Mouse (Mus musculus) telencephalon, adult 2 months (tissue): ENCODE data around the gene Rab6a.
A peak's percentile ranks its signal among the peaks of the same experiment; 100 is the strongest.

Experiments used
- DNase-seq: peaks from one replicate; pipeline ENCODE4 v3.0.0-alpha.2; 2011; ENCODE audit warnings: low read depth, low spot score

The Rab6a gene

DNA sequence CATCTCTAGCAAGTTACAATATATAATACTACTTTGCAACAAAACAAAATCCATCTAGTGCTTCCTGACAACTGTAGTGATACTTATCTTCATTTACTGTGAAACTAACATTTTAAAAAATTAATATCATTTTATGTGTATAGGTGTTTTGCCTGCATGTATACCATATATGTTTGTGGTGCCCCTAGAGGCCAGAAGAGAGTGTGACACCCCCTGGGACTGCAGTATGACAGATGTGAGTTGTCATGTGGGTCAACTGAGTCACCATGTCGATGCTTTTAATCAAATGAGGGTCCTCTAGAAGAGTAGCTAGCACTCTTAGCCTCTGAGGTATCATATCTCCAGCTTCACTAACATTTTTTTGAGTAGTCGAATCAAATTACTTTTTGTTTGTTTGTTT, 15.1 kb downstream of the Rab6a start:
- DNase-seq: no peak

DNA sequence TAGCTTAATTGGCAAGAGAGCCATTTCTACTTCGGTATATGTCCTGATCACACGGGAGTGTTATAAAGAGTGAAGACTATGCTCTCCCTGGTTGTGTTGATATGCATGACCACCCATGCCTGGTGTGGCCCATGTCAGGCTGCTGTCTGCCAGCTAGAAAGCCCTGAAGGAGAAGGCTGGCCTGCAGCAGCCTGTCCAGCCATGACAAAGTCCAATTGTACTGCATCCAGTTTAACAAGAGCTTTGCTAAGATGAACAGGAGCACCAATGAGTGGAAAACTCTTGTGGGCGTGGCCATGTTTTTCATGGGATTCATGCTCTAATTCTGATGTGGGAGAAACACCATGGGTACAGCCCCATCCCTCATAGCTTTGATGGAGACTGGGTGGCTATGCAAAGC, 17.3 kb downstream of the Rab6a start:
- no peak for DNase-seq

- DNase-seq: no peak
Measured at GRCm38 (mm10) chr7:100637657-100638056, 30.4 kb downstream of the Rab6a start.

DNA sequence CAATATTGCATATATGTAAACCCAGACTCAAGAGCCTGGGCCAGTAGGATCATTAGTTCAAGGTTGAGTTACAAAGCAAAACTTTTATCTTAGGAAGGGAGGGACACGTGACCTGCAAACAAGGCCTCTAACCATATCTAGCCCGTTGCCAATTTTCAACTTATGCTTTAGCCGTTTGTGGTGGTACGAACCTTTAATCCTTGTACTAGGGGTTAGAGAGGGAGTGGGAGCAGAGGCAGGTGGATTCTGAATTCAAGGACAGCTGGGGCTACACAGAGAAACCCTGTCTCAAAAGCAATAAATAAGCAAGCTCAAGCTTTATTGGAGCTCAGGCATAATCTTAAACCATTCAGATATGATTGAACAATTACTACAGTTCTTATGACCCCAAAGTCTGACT, 35.2 kb downstream of the Rab6a start:
- DNase-seq: no peak

GRCm38 (mm10) chr7:100645147-100645546, 37.9 kb downstream of the Rab6a start:
- peak; percentile 44 for DNase-seq

- no peak for DNase-seq
Measured at GRCm38 (mm10) chr7:100649095-100649494, 41.9 kb downstream of the Rab6a start.

DNA sequence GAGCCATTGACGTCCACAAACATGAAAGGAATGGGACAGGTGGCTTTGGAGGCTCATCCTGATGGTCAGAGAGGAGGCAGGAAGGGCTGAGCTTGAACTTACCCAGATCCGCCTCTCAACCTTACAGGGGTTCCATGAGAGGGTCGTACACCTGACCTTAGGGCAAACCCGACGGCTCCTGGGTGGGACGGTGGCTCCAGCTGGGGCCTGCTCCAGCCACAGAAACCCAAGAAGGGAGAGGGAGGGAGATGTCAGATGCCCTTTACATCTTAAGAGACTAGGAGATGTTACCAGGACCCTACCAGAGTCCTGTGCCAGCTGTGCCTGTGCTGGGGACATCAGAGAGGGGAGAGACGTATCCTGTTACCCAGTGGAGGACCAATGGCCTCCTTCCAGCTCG, 42.6 kb downstream of the Rab6a start:
- no peak for DNase-seq

GRCm38 (mm10) chr7:100650421-100650820, 43.2 kb downstream of the Rab6a start:
- no peak for DNase-seq

DNA sequence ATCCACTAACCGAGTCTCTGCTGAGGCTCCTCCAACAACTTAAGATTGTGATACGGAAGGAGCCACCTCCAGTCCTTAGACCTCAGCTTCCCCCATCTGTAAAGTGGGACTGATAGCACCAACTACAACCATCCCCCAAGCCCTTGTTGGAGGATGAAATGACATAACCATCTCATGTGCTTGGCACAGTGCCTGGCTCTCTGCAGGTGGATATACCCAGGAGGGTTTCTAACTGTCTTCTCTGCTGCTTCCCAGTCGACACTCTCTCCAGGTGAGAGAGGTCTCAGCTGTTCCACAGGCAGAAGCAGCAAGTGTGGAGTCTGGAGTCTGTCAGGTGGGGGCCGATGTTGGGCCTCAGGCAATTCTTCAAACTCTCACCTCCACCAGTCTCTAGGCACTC, 43.8 kb downstream of the Rab6a start:
- no peak for DNase-seq

DNA sequence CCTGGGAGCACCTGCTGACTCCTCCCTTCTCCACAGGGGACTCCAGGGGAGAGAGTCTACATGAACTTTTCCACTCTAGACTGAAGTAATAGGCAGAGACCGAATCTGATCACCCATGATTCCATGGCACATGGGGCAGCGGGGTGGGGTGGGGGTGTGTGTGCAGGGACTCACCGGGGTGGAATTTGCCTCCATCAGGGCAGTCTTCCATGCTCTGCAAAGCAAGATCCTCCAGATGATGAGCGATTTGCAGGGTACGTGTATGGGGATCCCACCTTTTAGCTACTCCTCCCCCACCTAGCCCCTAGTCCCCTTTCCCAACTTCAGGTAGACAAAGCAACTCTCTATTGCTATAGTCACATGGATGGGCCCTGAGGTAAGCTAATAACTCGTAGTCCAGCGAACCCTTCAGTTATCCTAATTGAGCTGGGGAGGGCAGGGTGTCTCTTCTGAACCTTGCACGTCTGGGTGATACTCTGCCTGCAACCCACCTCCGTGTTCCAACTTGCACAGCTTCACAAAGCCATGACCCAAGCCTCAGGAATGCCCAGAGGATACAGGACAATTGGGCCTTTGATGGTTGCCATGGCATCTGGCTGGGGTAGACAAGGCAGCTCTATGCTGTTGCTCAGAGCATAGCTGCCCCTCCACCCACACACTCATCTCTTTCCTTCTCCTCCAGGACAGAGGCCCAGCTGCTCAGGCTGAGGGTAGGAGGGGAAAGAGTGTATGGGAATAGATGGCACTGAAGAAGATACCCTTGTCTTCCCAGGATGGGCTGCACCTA, 46.5 kb downstream of the Rab6a start:
- peak; percentile 63 for DNase-seq

GRCm38 (mm10) chr7:100654441-100654840, 47.2 kb downstream of the Rab6a start:
- DNase-seq: no peak

- DNase-seq: peak; percentile 40
Measured at GRCm38 (mm10) chr7:100656739-100657138, 49.5 kb downstream of the Rab6a start.

GRCm38 (mm10) chr7:100658093-100658578, 50.9 kb downstream of the Rab6a start:
- DNase-seq: no peak

DNA sequence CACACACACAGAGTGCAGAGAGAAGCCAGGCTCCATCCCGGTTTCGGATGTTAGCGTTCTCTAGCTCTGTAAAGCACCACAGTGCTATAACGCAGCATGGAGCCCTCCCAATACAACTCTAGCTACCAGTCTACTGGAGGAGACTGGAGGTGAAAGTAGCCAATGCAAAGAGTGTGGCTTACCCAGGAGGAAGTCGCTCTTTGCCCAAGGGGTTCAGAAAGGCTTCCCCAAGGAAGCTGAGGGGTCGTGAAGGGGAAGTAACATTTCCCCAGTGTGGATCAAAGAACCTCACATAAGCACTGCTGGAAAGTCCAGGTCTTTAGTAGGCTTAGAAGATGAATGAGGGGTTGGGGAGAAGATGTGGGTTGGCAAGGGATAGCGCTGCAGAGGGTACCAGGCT, 54.1 kb downstream of the Rab6a start:
- DNase-seq: no peak

DNA sequence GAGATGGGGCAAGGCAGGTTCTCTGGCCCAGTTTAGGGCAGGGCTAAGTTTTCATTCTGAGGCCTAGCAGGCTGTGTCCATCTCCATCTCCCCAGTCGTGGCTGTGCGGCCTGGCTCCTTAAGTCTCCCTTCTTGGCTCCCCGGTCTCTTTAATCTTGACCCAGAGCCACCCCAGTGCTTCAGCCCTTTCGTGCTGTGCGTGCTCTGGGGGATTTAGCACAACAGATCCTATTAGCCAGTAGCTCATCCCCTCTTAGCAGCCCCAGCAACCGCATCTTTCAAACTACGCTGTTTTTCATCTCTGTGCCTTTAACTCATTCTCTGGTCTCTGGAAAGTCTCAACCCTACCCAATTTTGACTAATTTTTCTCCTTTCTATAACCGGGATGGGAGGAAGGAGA, 55.0 kb downstream of the Rab6a start, which contains the start of gene Plekhb1:
TSS of gene Plekhb1 (minus strand) at position 184 of the 400 bp plus-strand sequence.
- DNase-seq: no peak

DNA sequence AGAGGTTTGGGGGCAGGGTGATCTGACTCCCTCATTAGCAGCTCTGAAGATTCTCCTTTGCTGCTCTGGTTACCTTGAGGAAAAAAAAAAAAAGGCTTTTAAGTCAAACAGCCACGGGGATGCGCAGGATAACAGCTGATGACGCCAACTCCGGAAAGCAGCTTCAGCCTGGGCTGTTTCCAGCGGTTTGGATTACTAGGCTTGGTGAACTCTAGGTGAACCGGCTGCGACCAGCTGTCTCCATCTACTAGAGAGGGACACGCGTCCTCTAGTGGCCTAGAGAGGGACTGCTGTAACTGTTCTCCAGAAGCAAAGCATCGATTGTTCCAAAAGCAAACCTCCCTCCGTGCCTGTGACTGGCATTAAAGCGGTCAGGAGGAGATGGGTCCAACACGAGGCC, 56.0 kb downstream of the Rab6a start:
- DNase-seq: peak; percentile 74

- no peak for DNase-seq
Measured at GRCm38 (mm10) chr7:100663729-100664304, 56.6 kb downstream of the Rab6a start.

DNA sequence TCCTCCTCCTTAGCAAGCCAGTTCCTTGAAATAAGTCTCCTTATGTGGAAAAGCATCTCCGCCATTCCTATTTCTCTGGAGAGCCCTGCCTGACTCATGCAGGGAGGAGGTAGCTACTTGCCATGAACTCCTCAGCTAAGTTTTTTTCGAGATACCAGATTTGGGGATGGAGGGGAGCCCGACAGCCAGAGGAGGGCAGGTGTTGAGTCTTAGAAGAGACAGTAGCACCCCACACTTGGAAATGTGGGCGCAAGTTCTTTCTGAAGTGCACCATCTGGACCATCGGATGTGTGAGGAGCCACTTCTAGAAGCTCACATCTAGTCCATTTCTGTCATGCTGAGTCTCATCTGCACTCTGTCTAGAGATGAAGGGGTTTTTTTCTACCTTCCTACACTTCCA, 63.4 kb downstream of the Rab6a start:
- DNase-seq: peak; percentile 87

DNA sequence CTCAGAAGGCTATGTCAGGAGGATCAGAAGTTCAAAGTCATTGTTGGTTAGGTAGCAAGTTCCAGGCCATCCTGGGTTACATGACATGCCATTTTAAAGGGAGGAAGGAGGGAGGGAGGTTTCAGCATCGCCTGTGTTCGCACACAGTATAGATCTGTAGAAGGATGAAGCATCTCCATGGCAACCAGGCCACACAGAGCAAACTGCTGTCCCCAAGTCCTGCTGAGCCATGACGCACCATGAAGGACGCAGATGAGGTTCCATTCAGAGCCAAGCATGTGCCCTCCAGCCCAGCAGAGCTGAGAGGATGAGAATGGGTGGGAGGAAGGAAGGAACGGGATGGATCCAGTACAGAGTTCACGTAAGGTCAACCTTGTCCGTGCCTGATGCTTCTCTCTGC, 66.2 kb downstream of the Rab6a start:
- DNase-seq: no peak

GRCm38 (mm10) chr7:100674941-100675340, 67.7 kb downstream of the Rab6a start:
- no peak for DNase-seq

DNA sequence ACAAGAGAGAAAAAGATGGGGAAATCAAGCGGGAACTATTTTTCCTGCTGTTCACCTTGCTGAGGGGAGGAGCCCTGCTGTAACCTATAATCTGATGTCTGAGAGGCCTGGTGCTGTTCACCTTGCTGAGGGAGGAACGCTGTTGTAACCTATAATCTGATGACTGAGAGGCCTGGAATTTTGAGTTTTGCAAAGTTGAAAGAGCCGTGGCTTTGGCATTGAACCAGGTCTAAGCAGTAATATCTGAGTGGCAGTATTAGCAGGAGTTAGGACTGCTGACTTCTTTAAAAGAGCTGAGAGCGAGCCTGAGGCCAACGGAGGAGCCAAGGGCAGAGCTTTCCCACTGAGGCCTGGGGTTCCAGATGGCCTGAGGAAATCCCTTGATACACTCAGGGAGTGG, 70.8 kb downstream of the Rab6a start:
- no peak for DNase-seq

DNA sequence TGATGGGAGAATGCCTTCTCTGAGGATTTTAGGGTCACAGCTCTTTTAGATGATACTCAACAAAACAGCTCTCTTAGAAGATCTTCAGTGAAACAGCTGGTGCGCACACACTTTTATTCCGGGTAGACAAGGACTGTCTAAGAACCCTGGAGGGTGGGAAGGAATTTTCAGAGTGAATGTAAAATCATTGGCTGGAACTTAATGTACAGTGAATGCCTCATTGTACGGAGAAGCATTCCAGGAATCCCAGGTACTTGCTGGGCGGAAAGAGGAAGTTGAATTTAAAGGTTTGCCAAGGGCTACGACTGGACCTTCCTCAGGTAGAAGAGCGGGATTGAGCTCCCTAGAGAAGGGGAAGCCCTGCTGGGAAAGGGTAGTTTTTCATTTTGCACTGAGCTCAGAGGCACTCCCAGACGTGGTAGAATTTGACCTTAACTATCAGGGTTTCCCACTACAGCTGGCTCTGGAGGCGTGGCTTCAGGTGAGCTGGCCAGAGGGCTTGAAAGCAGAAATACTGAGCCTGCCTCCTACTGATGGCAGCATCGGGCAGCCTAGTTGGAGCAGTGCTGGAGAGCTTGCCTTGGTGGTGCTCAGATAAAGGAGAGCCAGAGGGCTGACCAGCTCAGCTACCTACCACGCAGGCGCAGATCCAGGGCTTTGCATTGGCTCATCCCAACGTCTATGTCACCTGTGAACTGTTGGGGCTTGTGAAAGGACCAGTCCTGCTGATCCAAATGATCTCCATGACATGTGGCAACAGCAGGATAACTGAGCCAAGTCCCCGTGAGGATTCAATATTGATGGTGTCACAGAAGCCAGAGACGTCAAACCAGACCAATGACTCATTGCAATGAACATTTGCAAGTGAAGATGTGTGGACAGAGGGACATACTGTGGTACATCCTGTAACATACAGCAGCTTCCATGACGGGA, 72.0 kb downstream of the Rab6a start:
- DNase-seq: no peak
